Comparison of ENCODE assay signal across 9 mouse cellular contexts in genomic region chr13:112365762-112366161, GRCm38 (mm10).
DNase-seq lines count a peak whose midpoint lies in the region; ATAC-seq lines count a peak whose summit lies in the region.
"Had no signal": no experiment of that assay in that cellular context is flagged by ENCODE, and none has a peak within 500 bp of the region (broad histone marks: within the 10 kb centered on the region; RNA-seq: fewer than 3 reads in every experiment).

No protein-coding gene starts in this region.

- ATAC-seq in lung, embryonic 16.5 days (ENCODE audit: low read depth), result 0 out of 2 replicates have a peak, but pooled peaks have one; percentile 43
- ATAC-seq in erythroid progenitor cell, adult 5-6 weeks (replicated peaks; ENCODE audit: low FRiP score, poor library complexity, severe bottlenecking), result no peak
- ATAC-seq in CD4-positive, CD25-positive, alpha-beta regulatory T cell, adult 4 months, result no peak
- ATAC-seq: forebrain, embryonic 15.5 days had no signal

- H3K4me3 ChIP-seq in lung, embryonic 16.5 days (ENCODE audit: low read length), result no peak overlapping the region
- H3K4me3 ChIP-seq: forebrain, embryonic 15.5 days had no signal

- H3K27ac ChIP-seq in lung, embryonic 16.5 days (ENCODE audit: low read length), result no peak overlapping the region
- H3K27ac ChIP-seq: forebrain, embryonic 15.5 days had no signal

- H3K9me3 ChIP-seq in lung, embryonic 16.5 days (ENCODE audit: control insufficient read depth, low read length), result no peaks in the 10 kb centered on the region
- H3K9me3 ChIP-seq: forebrain, embryonic 15.5 days had no signal

- no peak overlapping the region for H3K9ac ChIP-seq in lung, embryonic 16.5 days (ENCODE audit: low read length)
- H3K9ac ChIP-seq: forebrain, embryonic 15.5 days had no signal

- 57% methylated on average over 4 of the region's 4 CpGs for WGBS in lung, embryonic 16.5 days

- no peaks in the 10 kb centered on the region for H3K36me3 ChIP-seq in lung, embryonic 16.5 days (ENCODE audit: control insufficient read depth, insufficient read depth, low read length)
- H3K36me3 ChIP-seq: forebrain, embryonic 15.5 days had no signal

- H3K4me1 ChIP-seq in lung, embryonic 16.5 days (replicated peaks; ENCODE audit: control insufficient read depth, insufficient read depth, low read length), result peaks cover 2% of the 10 kb centered on the region
- H3K4me1 ChIP-seq: forebrain, embryonic 15.5 days had no signal

- H3K4me2 ChIP-seq in lung, embryonic 16.5 days (ENCODE audit: low read depth, low read length), result no peak overlapping the region
- H3K4me2 ChIP-seq: forebrain, embryonic 15.5 days had no signal

- H3K27me3 ChIP-seq in lung, embryonic 16.5 days (ENCODE audit: control insufficient read depth, insufficient read depth, low read depth, low read length), result no peaks in the 10 kb centered on the region
- H3K27me3 ChIP-seq: forebrain, embryonic 15.5 days had no signal

- peak; percentile 20 to 22 for DNase-seq in kidney, adult 8-10 months
- no peak for DNase-seq in kidney, adult 18-20 months
- peak; percentile 46 for DNase-seq in ES-CJ7 (ENCODE audit: low read depth, low spot score)
- peak; percentile 45 for DNase-seq in fibroblast of lung, adult 2 months (ENCODE audit: low read depth)
- DNase-seq in embryo, embryonic 11 days, result no peak

Comparison
In these comparisons a context has a peak if more than half of its experiments do, and no peak if none do; other contexts are left out.
1. DNase-seq: peak in kidney, adult 8-10 months (2 of 2), ES-CJ7 (single experiment) and fibroblast of lung, adult 2 months (single experiment); none in kidney, adult 18-20 months (single experiment) and embryo, embryonic 11 days (single experiment).